Mouse (Mus musculus) bone marrow, adult 2 months (tissue): Measurements from ENCODE around the gene Etv6. TPM values are rescaled to one million over a fixed set of nuclear protein-coding genes. Genes with fewer than 3 reads are reported as not detected.

ENCODE experiments used
- H3K27ac ChIP-seq: fragments of 200-500 bp; 2 replicates; pipeline ENCODE4 v1.5.1; 2012; ENCODE audit warnings: low read depth, mild to moderate bottlenecking, control low read depth, inconsistent platforms, low read length; ENCODE audit not compliant: control insufficient read depth, poor library complexity, insufficient read depth
- H3K4me1 ChIP-seq: fragments of 200-500 bp; 2 replicates; pipeline ENCODE4 v1.6.1; 2011; ENCODE audit warnings: low read length; ENCODE audit not compliant: control insufficient read depth, insufficient read depth
- H3K4me3 ChIP-seq: fragments of 200-500 bp; replicated peaks from 2 replicates; pipeline ENCODE3; 2011; ENCODE audit warnings: mild to moderate bottlenecking, low read depth, low read length, control low read depth; ENCODE audit not compliant: control insufficient read depth
- CTCF ChIP-seq: fragments of 200-500 bp; IDR thresholded peaks from 2 replicates; pipeline ENCODE4 v1.5.1; 2011; ENCODE audit warnings: low read length, control low read depth; ENCODE audit not compliant: control insufficient read depth, insufficient read depth
- POLR2A ChIP-seq: fragments of 200-500 bp; IDR thresholded peaks from 2 replicates; pipeline ENCODE4 v1.6.1; 2011; ENCODE audit warnings: low read depth, mild to moderate bottlenecking, control low read depth, low read length, borderline replicate concordance; ENCODE audit not compliant: control insufficient read depth
- WGBS: fragments of 180-500 bp; shearing (Covaris S2); methylation state at CpG from one replicate; pipeline ENCODE4 v1.1.7; 2018; 5-methylcytosine and 5-hydroxymethylcytosine counted together
- polyA plus RNA-seq: library from polyadenylated mRNA; stranded (reverse); fragments of >200 nt; gene quantifications from 2 replicates; pipeline ENCODE4 v1.2.4, GENCODE M21; 2011; ENCODE audit warnings: low replicate concordance; ENCODE audit not compliant: missing spikeins, insufficient read depth, insufficient read length

Gene Etv6
- polyA plus RNA-seq, 1 experiment = 10.9 TPM

GRCm38 (mm10) chr6:134217747-134218146 lies 182.2 kb downstream of the Etv6 start:
- H3K4me1 ChIP-seq = peaks cover 3% of the 10 kb centered on the region; the same call in 1 of the 2 replicates
- no peak for TF ChIP-seq CTCF
- TF ChIP-seq POLR2A = no peak
- 78% methylated on average over 6 of the region's 6 CpGs for WGBS
- H3K27ac ChIP-seq = no peak overlapping the region
- no peak overlapping the region for H3K4me3 ChIP-seq

GRCm38 (mm10) chr6:134218441-134218840 lies 182.9 kb downstream of the Etv6 start:
- 76% methylated on average over 3 of the region's 3 CpGs for WGBS
- TF ChIP-seq POLR2A (no peak), CTCF (no peak)
- peaks cover 3% of the 10 kb centered on the region; the same call in 1 of the 2 replicates for H3K4me1 ChIP-seq
- no peak overlapping the region for H3K27ac ChIP-seq
- H3K4me3 ChIP-seq = no peak overlapping the region

GRCm38 (mm10) chr6:134219358-134219757 lies 183.9 kb downstream of the Etv6 start:
- Histone ChIP-seq H3K27ac (no peak overlapping the region), H3K4me3 (no peak overlapping the region), H3K4me1 (peaks cover 3% of the 10 kb centered on the region; the same call in 1 of the 2 replicates)
- whole genome bisulfite sequencing = 59% methylated on average over 6 of the region's 6 CpGs
- no peak for TF ChIP-seq CTCF
- TF ChIP-seq POLR2A = no peak

- Histone ChIP-seq H3K27ac (peak overlapping the region; percentile 54), H3K4me1 (peaks cover 3% of the 10 kb centered on the region; the same call in 1 of the 2 replicates), H3K4me3 (no peak overlapping the region)
- TF ChIP-seq POLR2A (no peak), CTCF (no peak)
- 24% methylated on average over 13 of the region's 13 CpGs for WGBS
Observed at GRCm38 (mm10) chr6:134220209-134220777, 184.8 kb downstream of the Etv6 start.

GRCm38 (mm10) chr6:134222248-134222929 lies 186.9 kb downstream of the Etv6 start:
- TF ChIP-seq CTCF (no peak), POLR2A (no peak)
- H3K4me1 ChIP-seq = peaks cover 3% of the 10 kb centered on the region; the same call in 1 of the 2 replicates
- 82% methylated on average over 8 of the region's 8 CpGs for WGBS
- no peak overlapping the region for H3K27ac ChIP-seq
- H3K4me3 ChIP-seq = no peak overlapping the region

- H3K4me1 ChIP-seq = peaks cover 2% of the 10 kb centered on the region; the same call in 1 of the 2 replicates
- 76% methylated on average over 11 of the region's 11 CpGs for WGBS
- H3K4me3 ChIP-seq = no peak overlapping the region
- no peak overlapping the region for H3K27ac ChIP-seq
- TF ChIP-seq POLR2A (no peak), CTCF (no peak)
Observed at GRCm38 (mm10) chr6:134225564-134225963, 190.1 kb downstream of the Etv6 start.

GRCm38 (mm10) chr6:134226349-134227169 lies 191.1 kb downstream of the Etv6 start:
- Histone ChIP-seq H3K27ac (no peak overlapping the region), H3K4me3 (no peak overlapping the region), H3K4me1 (no peaks in the 10 kb centered on the region)
- TF ChIP-seq CTCF = no peak
- TF ChIP-seq POLR2A = no peak
- 69% methylated on average over 8 of the region's 8 CpGs for WGBS

- WGBS = 58% methylated on average over 4 of the region's 4 CpGs
- H3K4me1 ChIP-seq = peaks cover 2% of the 10 kb centered on the region; the same call in 1 of the 2 replicates
- no peak overlapping the region for H3K4me3 ChIP-seq
- TF ChIP-seq POLR2A = no peak
- TF ChIP-seq CTCF = no peak
- no peak overlapping the region for H3K27ac ChIP-seq
Observed at GRCm38 (mm10) chr6:134236311-134236710, 200.8 kb downstream of the Etv6 start.
